Mouse (Mus musculus) left cerebral cortex, adult 11 months (tissue): Measurements from ENCODE around the gene Ccr7.

Source experiments
- DNase-seq: peaks from one replicate; pipeline ENCODE4 v3.0.0; 2022; ENCODE audit warnings: low spot score

The Ccr7 gene

DNA sequence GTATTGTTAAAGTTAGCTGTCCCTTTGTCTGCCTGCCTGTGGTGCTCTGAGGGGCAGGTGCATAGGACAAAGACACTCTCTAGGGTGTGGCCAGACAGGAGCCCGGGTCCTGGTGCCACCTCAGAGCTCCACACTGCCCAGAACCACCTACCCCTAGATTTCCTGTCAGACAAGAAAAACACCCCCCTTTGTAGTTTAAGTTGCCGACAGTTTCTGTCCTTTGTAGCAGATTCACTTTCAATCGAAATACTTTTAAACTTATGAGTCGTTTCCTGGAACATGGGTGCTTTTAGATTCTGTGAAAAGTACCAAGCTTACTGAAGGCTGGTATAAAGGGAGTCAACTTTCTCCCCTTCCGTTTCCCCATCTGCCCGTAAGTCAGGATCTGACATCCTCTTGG lies 38.9 kb downstream of the Ccr7 start:
- DNase-seq = no peak

DNA sequence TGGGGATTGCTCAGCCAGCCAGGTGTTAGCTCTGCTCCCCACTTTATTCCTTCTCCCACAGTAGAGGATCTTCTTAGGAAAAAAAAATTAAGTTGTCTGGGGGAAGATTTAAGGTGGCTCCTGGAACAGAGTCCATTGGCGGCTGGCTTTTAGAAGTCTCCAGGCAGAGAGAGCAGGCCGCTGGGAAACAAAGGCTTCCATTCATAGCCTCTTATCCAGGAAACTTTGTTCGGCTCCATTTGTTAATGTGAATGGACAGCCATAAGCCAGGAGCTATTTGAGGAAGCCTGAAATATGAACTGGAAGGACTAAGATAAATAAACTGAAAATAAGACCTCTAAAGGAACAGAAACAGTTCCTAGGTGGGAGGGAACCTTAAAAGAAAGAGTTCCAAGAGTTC lies 41.8 kb downstream of the Ccr7 start:
- no peak for DNase-seq

GRCm38 (mm10) chr11:99112700-99113099 lies 42.2 kb downstream of the Ccr7 start:
- DNase-seq = no peak

DNA sequence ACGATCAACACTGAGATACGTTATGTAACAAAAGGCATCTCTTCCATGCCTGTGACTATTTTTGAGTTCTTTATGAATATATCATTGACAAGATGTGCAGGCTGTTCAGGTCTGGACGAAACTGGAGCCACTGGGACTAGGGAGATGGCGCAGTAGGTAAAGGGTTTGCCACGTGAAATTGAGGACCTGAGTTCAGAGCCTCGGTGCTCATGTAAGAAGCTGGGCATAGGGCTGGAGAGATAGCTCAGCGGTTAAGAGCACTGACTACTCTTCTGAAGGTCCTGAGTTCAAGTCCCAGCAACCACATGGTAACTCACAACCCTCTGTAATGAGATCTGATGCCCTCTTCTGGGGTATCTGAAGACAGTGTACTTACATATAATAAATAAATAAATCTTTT lies 43.2 kb downstream of the Ccr7 start:
- DNase-seq = no peak

DNA sequence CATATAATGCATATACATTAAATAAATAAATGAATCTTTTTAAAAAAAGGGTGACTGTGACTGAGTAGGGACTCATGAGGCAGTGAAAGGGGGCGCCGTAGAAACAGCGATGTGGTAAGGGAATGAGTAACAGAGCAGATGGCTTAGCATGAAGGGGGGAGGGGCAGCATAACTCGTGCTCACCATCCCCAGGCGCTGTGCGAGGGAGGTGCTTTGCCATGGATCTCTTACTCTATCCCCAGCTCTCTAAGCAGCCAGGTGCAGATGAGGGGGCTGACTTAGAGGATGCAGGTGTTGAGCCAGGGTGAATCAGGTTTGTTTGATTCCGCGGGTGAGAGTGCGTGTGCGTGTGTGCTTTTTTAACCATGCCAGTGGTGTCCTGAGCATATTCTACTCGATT lies 43.7 kb downstream of the Ccr7 start:
- DNase-seq = peak; percentile 38

DNA sequence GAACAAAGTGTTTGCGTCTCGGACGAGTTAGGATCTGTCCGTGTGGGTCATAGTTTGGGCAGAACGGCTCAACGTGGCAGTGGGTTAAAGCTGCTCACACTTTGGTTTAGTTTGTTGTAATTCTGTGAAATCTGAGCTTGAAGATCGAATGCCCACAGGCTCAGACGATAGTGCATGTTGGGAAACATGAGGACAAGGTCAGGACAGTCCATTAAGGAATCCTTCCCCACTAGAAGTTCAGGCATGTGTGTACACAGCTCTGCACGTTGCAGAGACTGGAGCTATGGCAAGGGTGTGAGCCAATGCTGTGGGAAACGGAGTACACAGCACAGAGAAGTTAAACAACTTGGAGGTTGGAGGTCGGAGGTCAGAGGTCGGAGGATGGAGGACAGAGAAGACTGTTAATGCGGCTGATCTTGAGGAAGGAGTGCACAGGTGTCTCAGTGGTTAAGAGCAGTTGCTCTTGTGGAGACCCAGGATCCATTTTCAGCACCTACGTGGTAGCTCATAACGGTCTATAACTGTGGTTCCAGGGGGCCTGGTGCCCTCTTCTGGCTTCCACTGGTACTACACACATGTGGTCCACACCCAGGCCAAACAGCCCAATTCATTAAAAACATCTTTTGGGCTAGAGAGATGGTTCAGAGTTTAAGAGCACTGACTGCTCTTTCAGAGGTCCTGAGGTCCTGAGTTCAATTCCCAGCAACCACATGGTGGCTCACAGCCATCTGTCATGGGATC lies 44.3 kb downstream of the Ccr7 start:
- no peak for DNase-seq

DNA sequence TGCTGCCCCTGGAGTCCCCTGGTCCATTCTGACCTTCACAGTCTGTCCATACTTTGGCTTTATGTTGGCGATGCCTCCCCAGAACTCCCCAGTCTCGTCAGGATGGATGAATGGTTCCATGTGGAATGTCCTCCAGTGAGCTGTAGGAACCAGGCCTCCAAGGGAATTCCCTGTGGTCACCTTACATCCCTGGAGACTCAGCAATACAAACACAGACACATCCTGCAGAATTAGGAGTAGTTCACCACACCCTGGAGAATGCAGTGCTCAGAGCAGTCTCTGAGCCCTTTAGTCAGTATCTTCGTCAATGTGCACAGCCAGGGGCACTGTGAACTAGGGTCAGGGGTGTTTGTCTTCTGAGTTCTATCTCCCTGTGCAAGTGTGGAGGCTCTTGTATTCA lies 46.6 kb downstream of the Ccr7 start:
- no peak for DNase-seq

DNA sequence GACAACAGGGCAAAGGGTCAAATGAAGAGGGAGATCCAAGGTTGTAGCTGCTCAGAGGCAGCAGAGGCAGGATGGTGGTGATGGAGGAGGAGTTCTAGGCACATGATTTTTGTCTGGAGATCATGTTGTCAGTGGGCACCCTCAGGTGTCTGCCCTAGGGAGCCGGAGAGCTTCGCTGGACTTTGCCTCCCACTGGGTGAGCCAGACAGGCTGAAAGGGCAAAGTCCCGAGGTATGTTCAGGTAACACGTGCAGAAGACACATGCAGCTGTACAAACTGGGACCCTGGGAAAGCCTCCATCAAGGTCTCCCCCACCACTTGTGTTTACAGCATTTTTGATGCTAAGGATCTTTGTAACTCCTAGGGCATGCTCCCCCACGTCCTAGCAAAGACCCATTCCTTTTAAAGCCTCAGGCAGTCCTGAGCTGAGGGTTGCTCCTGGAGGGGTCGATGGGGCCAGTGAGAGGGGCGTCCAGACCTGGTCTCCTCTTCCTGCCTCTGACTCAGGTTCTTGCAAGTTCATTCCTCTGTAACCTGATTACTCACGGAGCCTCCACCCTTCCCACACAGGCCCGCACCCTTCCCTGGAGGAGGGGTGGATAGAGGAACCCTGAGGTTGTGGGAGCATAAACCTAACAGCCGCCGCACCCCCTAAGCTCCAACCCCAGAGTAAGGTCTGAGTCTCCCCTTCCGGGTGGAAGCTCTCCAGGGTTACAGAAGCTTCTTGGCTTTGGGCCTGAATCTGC lies 48.7 kb downstream of the Ccr7 start:
- no peak for DNase-seq

GRCm38 (mm10) chr11:99104609-99105410 lies 50.1 kb downstream of the Ccr7 start:
- DNase-seq = no peak

DNA sequence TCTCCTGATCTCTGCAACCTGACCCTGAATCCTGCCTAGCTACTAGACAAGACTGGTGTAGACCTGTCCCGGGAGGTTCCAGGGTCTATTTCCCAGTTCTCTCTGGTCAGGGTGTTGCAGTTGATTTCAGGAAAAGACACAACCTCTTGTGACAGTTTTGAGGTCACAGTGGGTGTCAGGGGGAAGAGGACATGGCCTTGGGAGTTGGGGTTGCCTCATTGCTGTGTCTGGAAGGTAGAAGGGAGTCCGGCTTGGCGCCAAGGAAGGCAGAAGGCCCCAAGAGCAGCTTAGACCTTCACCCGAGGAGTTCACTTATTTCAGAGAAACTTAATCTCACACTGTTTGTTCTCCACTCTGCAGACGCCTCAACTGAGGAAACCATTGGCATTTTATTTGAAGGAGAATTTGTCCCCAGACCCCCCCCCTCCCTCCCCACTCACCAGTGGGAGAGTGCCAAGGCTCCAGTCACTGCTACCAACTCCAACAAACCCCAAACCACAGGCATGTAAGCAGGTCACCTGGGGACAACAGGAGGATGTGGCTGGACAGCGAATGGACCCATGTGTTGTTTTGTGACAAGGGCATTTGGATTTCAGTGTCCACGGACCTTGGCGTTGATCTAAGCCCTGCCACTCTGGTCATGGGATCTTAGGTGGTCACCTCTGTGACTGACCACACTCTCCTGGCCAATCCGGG lies 52.2 kb downstream of the Ccr7 start:
- DNase-seq = no peak

GRCm38 (mm10) chr11:99101693-99102092 lies 53.2 kb downstream of the Ccr7 start:
- DNase-seq = no peak

- no peak for DNase-seq
Observed at GRCm38 (mm10) chr11:99100215-99100614, 54.7 kb downstream of the Ccr7 start.

DNA sequence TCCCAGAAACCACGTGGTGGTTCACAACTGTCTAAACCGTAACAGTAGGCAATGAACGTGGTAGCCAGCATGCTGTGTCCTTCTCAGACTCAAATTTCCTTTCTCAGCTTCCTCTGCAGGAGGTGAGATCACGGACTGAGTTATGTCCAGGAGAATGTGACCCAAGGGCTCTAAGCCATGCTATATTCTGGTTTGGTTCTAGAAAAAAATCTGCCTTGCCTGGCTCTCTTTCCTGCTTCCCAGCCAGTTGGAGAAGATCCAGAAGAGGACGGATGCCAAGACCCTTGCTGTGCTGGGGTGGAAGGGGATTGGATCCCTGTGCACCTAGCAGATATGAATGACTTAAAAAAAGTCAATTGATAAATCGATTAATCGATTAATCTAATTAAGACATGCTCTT lies 55.4 kb downstream of the Ccr7 start:
- DNase-seq = no peak

DNA sequence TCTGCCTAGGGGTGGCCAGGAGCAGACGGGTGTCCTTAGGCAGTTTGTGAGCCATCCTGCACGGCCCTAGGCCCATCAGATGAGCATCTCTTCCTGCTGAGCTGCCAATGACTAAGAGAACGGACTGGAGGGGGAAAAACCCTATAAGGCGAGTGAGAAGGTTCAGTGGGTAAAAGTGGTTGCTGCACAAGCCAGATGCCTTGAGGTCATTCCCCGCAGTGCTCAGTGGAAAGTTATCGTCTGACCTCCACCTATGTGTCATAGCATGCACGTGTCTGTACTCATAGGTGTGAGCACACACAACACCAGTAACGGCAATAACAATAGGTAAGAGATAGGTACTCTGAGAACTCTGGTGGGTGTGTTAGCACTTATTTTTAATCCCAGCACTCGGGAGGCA lies 56.0 kb downstream of the Ccr7 start:
- DNase-seq = no peak

DNA sequence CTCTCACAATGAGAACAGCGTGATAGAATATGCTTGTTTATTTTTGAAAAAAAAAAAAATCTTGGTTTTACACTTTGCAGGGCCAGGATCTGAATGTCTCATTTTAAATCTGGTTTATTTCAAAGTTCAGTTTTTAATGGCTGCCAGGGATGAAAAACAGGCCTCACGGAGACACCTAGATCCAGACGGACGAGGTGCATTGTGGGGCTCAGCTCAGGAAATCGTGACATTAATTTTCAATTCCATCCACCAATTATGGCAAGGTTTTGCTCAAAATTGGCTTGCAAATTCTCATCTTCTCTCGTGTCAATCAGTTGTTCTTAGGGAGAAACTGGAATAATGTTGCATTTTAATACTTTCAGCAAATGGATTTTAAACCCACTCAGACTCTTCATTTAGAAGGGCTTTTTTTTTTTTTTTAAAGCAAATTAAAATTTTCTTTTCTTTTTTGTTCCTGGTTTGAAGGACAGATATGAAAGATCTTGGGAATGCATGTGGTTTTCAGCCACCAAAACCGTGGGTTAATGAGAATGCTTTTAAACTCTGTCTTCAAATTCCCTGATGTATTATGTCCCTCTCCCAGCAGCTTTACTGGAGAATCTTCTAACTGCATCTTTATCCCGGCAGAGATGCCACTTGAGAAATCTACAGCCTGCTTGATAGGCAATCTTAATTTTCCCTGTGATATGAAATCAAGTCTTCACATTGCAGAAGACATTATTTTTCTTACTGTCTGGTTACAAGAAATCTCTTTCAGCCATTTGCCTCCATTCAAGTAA lies 57.7 kb downstream of the Ccr7 start:
- DNase-seq = no peak

DNA sequence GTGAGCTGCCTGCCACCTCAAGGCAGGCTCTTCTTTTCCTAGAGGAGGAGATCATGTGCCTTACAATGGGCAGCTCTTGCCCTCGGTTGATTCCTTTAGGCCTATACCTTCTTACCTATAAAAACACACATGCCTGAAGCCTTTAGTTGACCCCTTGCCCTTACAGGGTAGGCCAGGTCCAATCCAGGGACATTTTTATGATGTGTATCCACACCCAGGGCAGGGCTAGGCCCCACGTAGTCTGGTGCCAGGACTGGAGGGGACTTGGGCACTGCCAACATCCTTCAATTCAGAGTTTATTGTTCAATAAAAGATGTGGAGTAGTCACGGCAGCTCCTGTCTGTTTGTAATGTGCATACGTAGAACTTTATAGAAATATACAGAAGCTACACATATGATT lies 58.5 kb downstream of the Ccr7 start:
- no peak for DNase-seq

DNA sequence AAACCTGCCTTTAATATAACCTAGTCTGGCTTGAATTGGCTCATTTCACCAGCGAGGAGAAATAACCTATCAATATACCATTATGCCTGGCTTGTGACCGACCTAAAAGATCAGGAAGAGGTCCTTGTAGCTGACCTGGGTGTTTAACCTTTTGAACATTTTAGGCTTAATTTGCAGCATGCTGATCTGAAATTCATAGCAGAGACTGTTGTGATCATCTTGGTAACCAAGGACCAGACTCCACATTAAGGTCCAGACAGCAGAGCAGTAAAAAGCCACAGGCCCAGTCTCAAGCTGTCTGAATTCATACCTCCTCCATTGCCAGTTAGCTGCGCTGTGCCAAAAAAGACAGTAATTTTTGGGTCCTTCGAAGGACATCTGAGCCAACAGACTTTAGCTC lies 59.1 kb downstream of the Ccr7 start:
- no peak for DNase-seq

- no peak for DNase-seq
Observed at GRCm38 (mm10) chr11:99094911-99095676, 59.8 kb downstream of the Ccr7 start.
